Mouse (Mus musculus) layer of hippocampus, adult 2 months (tissue): ENCODE measurements at regions not wholly inside any gene's neighbourhood (a gene's known extent, or its start where the extent isn't known, plus 50 kb on each side); places are given as distances from the start of the nearest gene placed in this dataset.

ENCODE experiments used
- DNase-seq, 2 experiments: peaks; one replicate each; pipeline ENCODE4 v3.0.0; 2022; ENCODE audit warnings: low spot score in 2 of 2
- H3K27ac ChIP-seq: fragments of 200-600 bp; 2 replicates; pipeline ENCODE4 v1.8.1; 2022
- H3K4me3 ChIP-seq: fragments of 200-600 bp; 2 replicates; pipeline ENCODE4 v1.8.1; 2022; ENCODE audit warnings: mild to moderate bottlenecking
- CTCF ChIP-seq: fragments of 200-600 bp; conservative IDR thresholded peaks from 2 replicates; pipeline ENCODE4 v1.8.1; 2022; ENCODE audit warnings: antibody characterized with exemption, mild to moderate bottlenecking, moderate library complexity

GRCm38 (mm10) chr4:53386309-53386708, 53.9 kb upstream of the Slc44a1 start:
- peak; percentile 49 to 68 for DNase-seq
- H3K27ac ChIP-seq: peak overlapping the region; percentile 39; the same call in 1 of the 2 replicates
- no peak overlapping the region for H3K4me3 ChIP-seq
- peak; percentile 17; the same call in 1 of the 2 replicates for TF ChIP-seq CTCF

DNA sequence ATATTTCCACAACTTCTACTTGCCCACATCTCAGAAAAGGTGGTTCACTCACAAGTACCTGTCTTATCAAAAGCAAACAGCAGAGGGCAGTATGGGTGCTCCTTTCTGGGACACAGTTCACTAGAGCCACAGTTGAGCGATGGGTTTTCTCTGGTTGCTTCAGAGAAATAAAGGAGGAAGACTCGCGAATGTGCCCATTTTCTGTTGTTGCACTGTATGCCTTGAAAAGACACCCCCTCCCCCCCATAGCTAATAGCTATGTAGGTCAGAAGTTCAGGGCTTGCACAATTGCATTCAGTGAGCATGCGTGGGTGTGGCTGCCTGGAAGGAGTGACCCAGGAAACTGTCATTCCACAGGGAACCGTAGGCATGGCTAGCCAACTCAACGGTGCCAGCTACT, 55.5 kb upstream of the Slc44a1 start:
- Histone ChIP-seq H3K27ac (no peak overlapping the region), H3K4me3 (peak overlapping the region; percentile 28; the same call in 1 of the 2 replicates)
- DNase-seq: peak; percentile 84 to 91
- TF ChIP-seq CTCF: peak; percentile 92

GRCm38 (mm10) chr4:53384104-53384503, 56.1 kb upstream of the Slc44a1 start:
- no peak for DNase-seq
- Histone ChIP-seq H3K4me3 (no peak overlapping the region), H3K27ac (no peak overlapping the region)
- TF ChIP-seq CTCF: no peak

DNA sequence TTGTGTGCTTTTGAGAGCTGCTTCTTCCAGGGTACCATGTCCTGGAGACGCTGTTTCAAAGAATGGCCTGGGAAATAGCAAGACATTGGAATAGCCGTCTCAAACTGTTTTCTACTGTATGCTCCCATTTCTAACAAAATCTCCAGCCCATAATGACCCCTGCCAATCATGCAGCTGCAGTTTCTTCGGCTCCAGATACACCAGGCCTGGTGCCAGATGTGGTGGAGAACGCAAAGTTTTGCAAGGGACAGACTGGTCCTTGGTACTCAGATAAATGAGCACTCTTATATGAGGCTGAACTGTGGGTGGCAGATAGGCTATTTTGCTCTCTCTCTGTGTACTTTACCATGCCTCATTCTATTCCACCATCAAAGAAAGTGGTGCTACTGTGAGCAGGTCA, 58.2 kb upstream of the Slc44a1 start:
- no peak overlapping the region for H3K4me3 ChIP-seq
- no peak overlapping the region; the same call in 1 of the 2 replicates for H3K27ac ChIP-seq
- no peak for DNase-seq
- TF ChIP-seq CTCF: no peak

DNA sequence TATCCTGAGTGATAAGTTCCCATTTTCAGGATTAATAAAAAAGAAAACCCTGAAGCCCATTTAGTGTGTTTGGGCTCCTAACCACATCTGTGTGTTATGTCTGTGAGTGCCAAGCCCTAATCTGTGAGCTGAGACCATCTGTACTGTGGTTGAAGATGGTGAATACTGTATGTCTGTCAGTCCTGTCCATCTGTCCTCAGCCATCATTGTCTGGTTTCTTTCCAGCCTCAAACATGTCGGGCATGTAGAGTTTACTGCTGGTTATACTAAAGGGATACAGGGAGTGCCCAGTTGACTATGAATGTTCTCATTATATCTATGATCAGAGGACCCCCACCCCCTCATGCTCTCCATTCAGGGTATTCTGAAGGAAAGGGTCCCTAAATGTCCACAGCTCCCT, 60.4 kb upstream of the Slc44a1 start:
- H3K4me3 ChIP-seq: no peak overlapping the region
- no peak for TF ChIP-seq CTCF
- no peak overlapping the region for H3K27ac ChIP-seq
- DNase-seq: no peak

- no peak for DNase-seq
- Histone ChIP-seq H3K4me3 (no peak overlapping the region), H3K27ac (no peak overlapping the region)
- TF ChIP-seq CTCF: no peak
Observed at GRCm38 (mm10) chr4:53376995-53377394, 63.2 kb upstream of the Slc44a1 start.

GRCm38 (mm10) chr4:53356374-53356773, 83.8 kb upstream of the Slc44a1 start:
- DNase-seq: peak in 1 of 2 experiments; percentile 20
- no peak overlapping the region for H3K4me3 ChIP-seq
- H3K27ac ChIP-seq: peak overlapping the region; percentile 56
- TF ChIP-seq CTCF: peak; percentile 78

DNA sequence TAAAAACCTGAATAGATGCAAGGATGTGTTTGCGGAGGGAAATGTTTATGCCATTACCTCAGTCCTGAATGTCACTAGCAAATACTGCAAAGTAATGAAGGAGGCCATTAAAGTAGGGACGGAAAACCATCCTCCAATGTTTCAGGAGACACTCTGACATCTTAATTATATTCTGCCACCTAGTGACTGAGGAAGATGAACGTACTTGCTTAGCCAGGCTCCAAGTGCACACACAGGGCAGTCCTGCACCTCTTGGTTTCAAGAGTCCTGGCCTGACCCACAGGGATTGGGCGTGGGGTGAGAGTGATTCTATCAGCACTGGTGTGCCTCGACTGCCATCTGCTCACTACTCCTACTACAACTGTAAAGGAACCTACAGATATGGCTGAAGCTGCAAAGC, 85.3 kb upstream of the Slc44a1 start:
- no peak overlapping the region for H3K4me3 ChIP-seq
- DNase-seq: peak; percentile 21 to 49
- TF ChIP-seq CTCF: peak; percentile 80
- 0 out of 2 replicates have a peak overlapping the region, but pooled peaks have one; percentile 36 for H3K27ac ChIP-seq

DNA sequence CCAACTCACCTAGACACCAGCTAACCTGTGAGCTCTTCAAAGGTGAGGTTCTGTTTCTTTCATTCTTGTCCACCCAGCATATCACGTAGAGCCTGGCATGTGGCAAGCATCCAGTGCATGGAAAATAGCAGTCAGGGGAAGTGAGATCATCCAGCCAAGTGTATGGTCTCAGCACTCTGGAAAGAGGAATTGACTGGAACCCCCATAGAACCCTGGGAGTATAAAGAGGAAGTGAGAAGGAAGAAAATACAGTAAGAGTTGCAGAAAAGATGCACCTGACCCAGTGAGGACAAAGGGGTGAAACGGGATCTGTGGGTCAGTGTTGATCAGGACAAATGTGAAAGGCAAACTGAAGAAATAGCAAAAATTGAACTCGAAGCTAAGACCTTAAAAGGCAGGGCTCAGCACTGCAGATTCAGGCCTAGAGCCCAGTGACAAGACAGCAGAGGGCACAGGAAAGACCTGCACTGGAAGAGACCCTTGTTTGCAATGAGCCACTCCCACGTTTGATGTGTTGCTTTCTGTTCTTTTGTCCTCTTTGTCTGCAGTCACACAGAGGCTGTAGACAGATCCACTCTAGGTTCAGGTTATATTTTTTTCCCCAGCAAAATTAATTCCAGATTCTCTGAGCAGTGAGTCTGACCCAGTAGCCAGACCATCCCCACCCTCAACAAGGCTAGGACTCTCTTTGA, 86.7 kb upstream of the Slc44a1 start:
- Histone ChIP-seq H3K4me3 (no peak overlapping the region), H3K27ac (no peak overlapping the region; the same call in 1 of the 2 replicates)
- TF ChIP-seq CTCF: no peak
- DNase-seq: no peak

GRCm38 (mm10) chr4:53351104-53351607, 89.1 kb upstream of the Slc44a1 start:
- no peak for TF ChIP-seq CTCF
- DNase-seq: no peak

GRCm38 (mm10) chr4:53345346-53345745, 94.9 kb upstream of the Slc44a1 start:
- TF ChIP-seq CTCF: no peak
- no peak for DNase-seq
- Histone ChIP-seq H3K4me3 (no peak overlapping the region), H3K27ac (no peak overlapping the region)

More at GRCm38 (mm10) chr4:53351104-53351607, 89.1 kb upstream of the Slc44a1 start:
- no peak overlapping the region for H3K27ac ChIP-seq
- H3K4me3 ChIP-seq: no peak overlapping the region

GRCm38 (mm10) chr4:53344546-53344945, 95.7 kb upstream of the Slc44a1 start:
- no peak overlapping the region for H3K27ac ChIP-seq
- no peak overlapping the region for H3K4me3 ChIP-seq
- no peak for TF ChIP-seq CTCF
- DNase-seq: no peak

GRCm38 (mm10) chr4:53341181-53341580, 99.0 kb upstream of the Slc44a1 start:
- no peak overlapping the region for H3K27ac ChIP-seq
- DNase-seq: no peak
- no peak overlapping the region for H3K4me3 ChIP-seq
- TF ChIP-seq CTCF: no peak
